Mouse (Mus musculus) layer of hippocampus, adult 2 months (tissue): ENCODE measurements at regions not wholly inside any gene's neighbourhood (a gene's known extent, or its start where the extent isn't known, plus 50 kb on each side); places are given as distances from the start of the nearest gene placed in this dataset.

Experiments
- DNase-seq, 2 experiments: peaks; one replicate each; pipeline ENCODE4 v3.0.0; 2022; ENCODE audit warnings: low spot score in 2 of 2
- H3K27ac ChIP-seq: fragments of 200-600 bp; 2 replicates; pipeline ENCODE4 v1.8.1; 2022
- H3K4me3 ChIP-seq: fragments of 200-600 bp; 2 replicates; pipeline ENCODE4 v1.8.1; 2022; ENCODE audit warnings: mild to moderate bottlenecking
- CTCF ChIP-seq: fragments of 200-600 bp; conservative IDR thresholded peaks from 2 replicates; pipeline ENCODE4 v1.8.1; 2022; ENCODE audit warnings: antibody characterized with exemption, mild to moderate bottlenecking, moderate library complexity

GRCm38 (mm10) chr13:60282543-60283251, 105.5 kb upstream of the Gas1 start:
- TF ChIP-seq CTCF = no peak
- no peak for DNase-seq
- H3K27ac ChIP-seq = no peak overlapping the region
- H3K4me3 ChIP-seq = no peak overlapping the region

GRCm38 (mm10) chr13:60286525-60287224, 109.5 kb upstream of the Gas1 start:
- no peak for DNase-seq
- TF ChIP-seq CTCF = no peak
- no peak overlapping the region for H3K27ac ChIP-seq
- no peak overlapping the region for H3K4me3 ChIP-seq

- no peak overlapping the region for H3K4me3 ChIP-seq
- H3K27ac ChIP-seq = no peak overlapping the region
- no peak for DNase-seq
- TF ChIP-seq CTCF = no peak
Observed at GRCm38 (mm10) chr13:60289650-60290049, 112.5 kb upstream of the Gas1 start.

- Histone ChIP-seq H3K4me3 (no peak overlapping the region), H3K27ac (no peak overlapping the region)
- no peak for TF ChIP-seq CTCF
- no peak for DNase-seq
Observed at GRCm38 (mm10) chr13:60290820-60291219, 113.7 kb upstream of the Gas1 start.

- Histone ChIP-seq H3K4me3 (no peak overlapping the region), H3K27ac (no peak overlapping the region)
- DNase-seq = no peak
- no peak for TF ChIP-seq CTCF
Observed at GRCm38 (mm10) chr13:60291344-60291743, 114.2 kb upstream of the Gas1 start.

GRCm38 (mm10) chr13:60296201-60296895, 119.2 kb upstream of the Gas1 start:
- H3K4me3 ChIP-seq = no peak overlapping the region
- no peak for DNase-seq
- no peak overlapping the region for H3K27ac ChIP-seq
- TF ChIP-seq CTCF = peak; percentile 27

- no peak for TF ChIP-seq CTCF
- H3K27ac ChIP-seq = no peak overlapping the region
- H3K4me3 ChIP-seq = no peak overlapping the region
- DNase-seq = no peak
Observed at GRCm38 (mm10) chr13:60296896-60297275, 119.7 kb upstream of the Gas1 start.

GRCm38 (mm10) chr13:60298575-60298974, 121.4 kb upstream of the Gas1 start:
- no peak for DNase-seq

GRCm38 (mm10) chr13:60299076-60299475, 121.9 kb upstream of the Gas1 start:
- H3K4me3 ChIP-seq = no peak overlapping the region
- no peak overlapping the region for H3K27ac ChIP-seq
- no peak for DNase-seq
- no peak for TF ChIP-seq CTCF

More at GRCm38 (mm10) chr13:60298575-60298974, 121.4 kb upstream of the Gas1 start:
- TF ChIP-seq CTCF = no peak
- Histone ChIP-seq H3K4me3 (no peak overlapping the region), H3K27ac (no peak overlapping the region)

- no peak for TF ChIP-seq CTCF
- DNase-seq = no peak
- H3K27ac ChIP-seq = no peak overlapping the region
Observed at GRCm38 (mm10) chr13:60303561-60303960, 126.4 kb upstream of the Gas1 start.

GRCm38 (mm10) chr13:60305028-60305810, 128.1 kb upstream of the Gas1 start:
- no peak overlapping the region for H3K27ac ChIP-seq
- no peak overlapping the region for H3K4me3 ChIP-seq
- TF ChIP-seq CTCF = no peak
- DNase-seq = no peak

More at GRCm38 (mm10) chr13:60303561-60303960, 126.4 kb upstream of the Gas1 start:
- no peak overlapping the region for H3K4me3 ChIP-seq

- TF ChIP-seq CTCF = no peak
- H3K27ac ChIP-seq = no peak overlapping the region
- no peak overlapping the region for H3K4me3 ChIP-seq
- no peak for DNase-seq
Observed at GRCm38 (mm10) chr13:60308062-60308801, 131.1 kb upstream of the Gas1 start.

- DNase-seq = no peak
- H3K4me3 ChIP-seq = no peak overlapping the region
- TF ChIP-seq CTCF = no peak
Observed at GRCm38 (mm10) chr13:60309482-60309881, 132.3 kb upstream of the Gas1 start.

More at GRCm38 (mm10) chr13:60309482-60309881, 132.3 kb upstream of the Gas1 start:
- no peak overlapping the region for H3K27ac ChIP-seq
